Comparison of ENCODE assay signal across 19 mouse cellular contexts in the genomic region with DNA sequence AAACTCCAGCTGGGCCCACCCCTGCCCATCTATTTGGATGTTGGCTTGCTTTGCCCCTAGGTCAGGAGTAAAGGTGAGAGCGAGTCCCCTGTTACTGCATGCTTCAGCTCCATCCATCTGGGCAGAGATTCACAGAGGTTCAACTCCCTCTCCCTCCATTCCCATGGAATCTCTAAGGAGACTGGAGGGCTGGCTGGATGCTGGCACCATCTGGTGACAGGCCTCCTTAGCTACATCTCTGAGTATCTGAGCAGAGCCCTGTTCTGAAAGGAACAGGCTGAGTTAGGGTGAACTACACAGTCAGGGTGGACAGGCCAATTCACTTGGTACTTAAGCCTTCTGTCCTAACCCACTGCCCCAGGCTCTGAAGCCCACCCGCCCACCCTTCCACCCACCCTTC. TPM values are rescaled to one million over a fixed set of nuclear protein-coding genes. Genes with fewer than 3 reads are reported as not detected.
"Had no signal": no experiment of that assay in that cellular context is flagged by ENCODE, and none has a peak within 500 bp of the region (broad histone marks: within the 10 kb centered on the region; RNA-seq: fewer than 3 reads in every experiment).

No protein-coding gene starts in this region.

- ATAC-seq: intestine, embryonic 15.5 days; liver, embryonic 12.5 days; midbrain, embryonic 13.5 days had no signal

- H3K4me2 ChIP-seq: intestine, embryonic 15.5 days; limb, embryonic 13.5 days; liver, embryonic 12.5 days; liver, embryonic 15.5 days; lung, embryonic 15.5 days; midbrain, embryonic 13.5 days; neural tube, embryonic 12.5 days; neural tube, embryonic 15.5 days had no signal

- DNase-seq: liver; lung, adult 18-20 months; lung, postnatal 10 days; lung, postnatal 36 days; thymus, adult 2 months; thymus, postnatal 14 days had no signal

- H3K9me3 ChIP-seq: intestine, embryonic 15.5 days; limb, embryonic 10.5 days; limb, embryonic 13.5 days; liver, embryonic 12.5 days; liver, embryonic 15.5 days; lung, embryonic 15.5 days; midbrain, embryonic 10.5 days; midbrain, embryonic 13.5 days; neural tube, embryonic 12.5 days; neural tube, embryonic 15.5 days had no signal

- H3K36me3 ChIP-seq: intestine, embryonic 15.5 days; limb, embryonic 10.5 days; limb, embryonic 13.5 days; liver, embryonic 12.5 days; liver, embryonic 15.5 days; lung, embryonic 15.5 days; midbrain, embryonic 10.5 days; midbrain, embryonic 13.5 days; neural tube, embryonic 12.5 days; neural tube, embryonic 15.5 days had no signal

- H3K27ac ChIP-seq: intestine, embryonic 15.5 days; kidney, postnatal 0 days; limb, embryonic 10.5 days; limb, embryonic 13.5 days; liver, embryonic 12.5 days; liver, embryonic 15.5 days; lung, embryonic 15.5 days; midbrain, embryonic 10.5 days; midbrain, embryonic 13.5 days; neural tube, embryonic 12.5 days; neural tube, embryonic 15.5 days; stomach, postnatal 0 days had no signal

- H3K4me3 ChIP-seq: intestine, embryonic 15.5 days; limb, embryonic 10.5 days; limb, embryonic 13.5 days; liver, embryonic 12.5 days; liver, embryonic 15.5 days; lung, embryonic 15.5 days; megakaryocyte, embryonic 14.5 days; midbrain, embryonic 10.5 days; midbrain, embryonic 13.5 days; neural tube, embryonic 12.5 days; neural tube, embryonic 15.5 days had no signal

- H3K9ac ChIP-seq: intestine, embryonic 15.5 days; limb, embryonic 13.5 days; liver, embryonic 12.5 days; liver, embryonic 15.5 days; lung, embryonic 15.5 days; midbrain, embryonic 13.5 days; neural tube, embryonic 12.5 days; neural tube, embryonic 15.5 days had no signal

- H3K27me3 ChIP-seq: intestine, embryonic 15.5 days; lung, embryonic 15.5 days; neural tube, embryonic 12.5 days had no signal

RNA-seq across cellular contexts. Expression of gene Dscaml1, which starts 15.8 kb away (rescaled TPM):
- polyA plus RNA-seq: liver, embryonic 12.5 days had no signal
